Mouse (Mus musculus): Measurements from ENCODE around the gene Gm10053. TPM values are rescaled to one million over a fixed set of nuclear protein-coding genes. Genes with fewer than 3 reads are reported as not detected.
"Not testable (repeated sequence)": the region's sequence is repeated elsewhere in the genome, so short reads cannot be mapped to it uniquely, and the experiment has no call there.

Gene Gm10053
- polyA plus RNA-seq (2014; fragmentation: Nextera tagmentation; extraction: Ambion mirVana): 252 and 283 TPM in 2 replicates

- H3K4me3 ChIP-seq (replicated peaks; ENCODE audit: low read depth, low read length); DNase-seq; H3K36me3 ChIP-seq (ENCODE audit: control insufficient read depth, insufficient read depth, low read length); H3K9me3 ChIP-seq (ENCODE audit: control insufficient read depth, low read length); H3K27me3 ChIP-seq (ENCODE audit: control insufficient read depth, insufficient read depth, low read length); ATAC-seq (ENCODE audit: low FRiP score, low TSS enrichment); H3K9ac ChIP-seq (replicated peaks; ENCODE audit: low read length); H3K4me1 ChIP-seq (ENCODE audit: control insufficient read depth, insufficient read depth, low read length); H3K27ac ChIP-seq (replicated peaks; ENCODE audit: low read depth, low read length); H3K4me2 ChIP-seq (ENCODE audit: low read length): not testable (repeated sequence)
- 85% methylated on average over 23 of the region's 26 CpGs for WGBS
Observed at GRCm38 (mm10) chr19:24875129-24875870, at the start of gene Gm10053. Gene Gm10053 (plus strand): TSS chr19:24875686.

GRCm38 (mm10) chr19:24842080-24842479 is 33.4 kb upstream of the Gm10053 start:
- Histone ChIP-seq H3K4me2 (ENCODE audit: low read length) (no peak overlapping the region), H3K27ac (replicated peaks; ENCODE audit: low read depth, low read length) (no peak overlapping the region), H3K27me3 (ENCODE audit: control insufficient read depth, insufficient read depth, low read length) (no peaks in the 10 kb centered on the region), H3K36me3 (ENCODE audit: control insufficient read depth, insufficient read depth, low read length) (no peaks in the 10 kb centered on the region), H3K9ac (replicated peaks; ENCODE audit: low read length) (no peak overlapping the region), H3K9me3 (ENCODE audit: control insufficient read depth, low read length) (no peaks in the 10 kb centered on the region), H3K4me3 (replicated peaks; ENCODE audit: low read depth, low read length) (no peak overlapping the region), H3K4me1 (ENCODE audit: control insufficient read depth, insufficient read depth, low read length) (peaks cover 5% of the 10 kb centered on the region; the same call in 1 of the 2 replicates)
- 92% methylated on average over 3 of the region's 3 CpGs for WGBS
- ATAC-seq (ENCODE audit: low FRiP score, low TSS enrichment): no peak
- no peak for DNase-seq

- Histone ChIP-seq H3K4me3 (replicated peaks; ENCODE audit: low read depth, low read length) (no peak overlapping the region), H3K4me1 (ENCODE audit: control insufficient read depth, insufficient read depth, low read length) (peaks cover 5% of the 10 kb centered on the region; the same call in 1 of the 2 replicates), H3K36me3 (ENCODE audit: control insufficient read depth, insufficient read depth, low read length) (no peaks in the 10 kb centered on the region), H3K9me3 (ENCODE audit: control insufficient read depth, low read length) (no peaks in the 10 kb centered on the region), H3K9ac (replicated peaks; ENCODE audit: low read length) (no peak overlapping the region), H3K4me2 (ENCODE audit: low read length) (no peak overlapping the region), H3K27me3 (ENCODE audit: control insufficient read depth, insufficient read depth, low read length) (no peaks in the 10 kb centered on the region), H3K27ac (replicated peaks; ENCODE audit: low read depth, low read length) (no peak overlapping the region)
- DNase-seq: peak; percentile 50
- WGBS: 54% methylated on average over 7 of the region's 7 CpGs
- ATAC-seq (ENCODE audit: low FRiP score, low TSS enrichment): no peak
Observed at GRCm38 (mm10) chr19:24845007-24845546, 30.4 kb upstream of the Gm10053 start.

- WGBS: 54% methylated on average over 7 of the region's 7 CpGs
Observed at GRCm38 (mm10) chr19:24848345-24848744, 27.1 kb upstream of the Gm10053 start.

GRCm38 (mm10) chr19:24848844-24849243 is 26.6 kb upstream of the Gm10053 start:
- peaks cover 13% of the 10 kb centered on the region; the same call in 1 of the 2 replicates for H3K4me1 ChIP-seq (ENCODE audit: control insufficient read depth, insufficient read depth, low read length)
- no peaks in the 10 kb centered on the region for H3K36me3 ChIP-seq (ENCODE audit: control insufficient read depth, insufficient read depth, low read length)
- H3K4me3 ChIP-seq (replicated peaks; ENCODE audit: low read depth, low read length): no peak overlapping the region
- no peaks in the 10 kb centered on the region for H3K27me3 ChIP-seq (ENCODE audit: control insufficient read depth, insufficient read depth, low read length)
- no peak overlapping the region for H3K4me2 ChIP-seq (ENCODE audit: low read length)
- H3K27ac ChIP-seq (replicated peaks; ENCODE audit: low read depth, low read length): no peak overlapping the region
- no peak for DNase-seq
- WGBS: 84% methylated on average over 2 of the region's 2 CpGs
- ATAC-seq (ENCODE audit: low FRiP score, low TSS enrichment): no peak
- no peaks in the 10 kb centered on the region for H3K9me3 ChIP-seq (ENCODE audit: control insufficient read depth, low read length)
- no peak overlapping the region for H3K9ac ChIP-seq (replicated peaks; ENCODE audit: low read length)

More at GRCm38 (mm10) chr19:24848345-24848744, 27.1 kb upstream of the Gm10053 start:
- Histone ChIP-seq H3K4me2 (ENCODE audit: low read length) (no peak overlapping the region), H3K4me1 (ENCODE audit: control insufficient read depth, insufficient read depth, low read length) (peaks cover 13% of the 10 kb centered on the region; the same call in 1 of the 2 replicates), H3K4me3 (replicated peaks; ENCODE audit: low read depth, low read length) (no peak overlapping the region), H3K9ac (replicated peaks; ENCODE audit: low read length) (no peak overlapping the region), H3K9me3 (ENCODE audit: control insufficient read depth, low read length) (no peaks in the 10 kb centered on the region), H3K27me3 (ENCODE audit: control insufficient read depth, insufficient read depth, low read length) (no peaks in the 10 kb centered on the region), H3K36me3 (ENCODE audit: control insufficient read depth, insufficient read depth, low read length) (no peaks in the 10 kb centered on the region), H3K27ac (replicated peaks; ENCODE audit: low read depth, low read length) (no peak overlapping the region)
- ATAC-seq (ENCODE audit: low FRiP score, low TSS enrichment) (no peak), DNase-seq (no peak)

GRCm38 (mm10) chr19:24851456-24852315 is 23.8 kb upstream of the Gm10053 start:
- Histone ChIP-seq H3K27ac (replicated peaks; ENCODE audit: low read depth, low read length) (no peak overlapping the region), H3K9ac (replicated peaks; ENCODE audit: low read length) (no peak overlapping the region; the same call in 1 of the 2 replicates), H3K4me2 (ENCODE audit: low read length) (peak overlapping the region; percentile 34), H3K36me3 (ENCODE audit: control insufficient read depth, insufficient read depth, low read length) (no peaks in the 10 kb centered on the region), H3K4me3 (replicated peaks; ENCODE audit: low read depth, low read length) (0 out of 2 replicates have a peak overlapping the region, but pooled peaks have one; percentile 5), H3K9me3 (ENCODE audit: control insufficient read depth, low read length) (no peaks in the 10 kb centered on the region), H3K27me3 (ENCODE audit: control insufficient read depth, insufficient read depth, low read length) (no peaks in the 10 kb centered on the region), H3K4me1 (ENCODE audit: control insufficient read depth, insufficient read depth, low read length) (peaks cover 9% of the 10 kb centered on the region; the same call in 1 of the 2 replicates)
- ATAC-seq (ENCODE audit: low FRiP score, low TSS enrichment): no peak
- 51% methylated on average over 21 of the region's 21 CpGs for WGBS
- DNase-seq: peak; percentile 85

- 21% methylated on average over 13 of the region's 13 CpGs for WGBS
- Histone ChIP-seq H3K9ac (replicated peaks; ENCODE audit: low read length) (peak overlapping the region; percentile 39; the same call in 1 of the 2 replicates), H3K27me3 (ENCODE audit: control insufficient read depth, insufficient read depth, low read length) (peaks cover 27% of the 10 kb centered on the region), H3K9me3 (ENCODE audit: control insufficient read depth, low read length) (no peaks in the 10 kb centered on the region), H3K4me1 (ENCODE audit: control insufficient read depth, insufficient read depth, low read length) (peaks cover 6% of the 10 kb centered on the region), H3K36me3 (ENCODE audit: control insufficient read depth, insufficient read depth, low read length) (no peaks in the 10 kb centered on the region), H3K4me3 (replicated peaks; ENCODE audit: low read depth, low read length) (peak overlapping the region; percentile 34), H3K27ac (replicated peaks; ENCODE audit: low read depth, low read length) (no peak overlapping the region), H3K4me2 (ENCODE audit: low read length) (peak overlapping the region; percentile 67)
- ATAC-seq (ENCODE audit: low FRiP score, low TSS enrichment) (no peak), DNase-seq (no peak)
Observed at GRCm38 (mm10) chr19:24861276-24861611, 14.2 kb upstream of the Gm10053 start.

GRCm38 (mm10) chr19:24861612-24862451 is 13.7 kb upstream of the Gm10053 start, which contains the start of gene Pgm5:
Gene Pgm5 (minus strand): TSS chr19:24861855.
- H3K36me3 ChIP-seq (ENCODE audit: control insufficient read depth, insufficient read depth, low read length): no peaks in the 10 kb centered on the region
- peak within 1 kb of the TSS; percentile 39; the same call in 1 of the 2 replicates for H3K9ac ChIP-seq (replicated peaks; ENCODE audit: low read length)
- H3K27me3 ChIP-seq (ENCODE audit: control insufficient read depth, insufficient read depth, low read length): peaks cover 27% of the 10 kb centered on the region
- ATAC-seq (ENCODE audit: low FRiP score, low TSS enrichment) (no peak), DNase-seq (peak; percentile 41)
- H3K4me1 ChIP-seq (ENCODE audit: control insufficient read depth, insufficient read depth, low read length): peaks cover 6% of the 10 kb centered on the region
- H3K4me3 ChIP-seq (replicated peaks; ENCODE audit: low read depth, low read length): peak within 1 kb of the TSS; percentile 34
- H3K4me2 ChIP-seq (ENCODE audit: low read length): peak within 1 kb of the TSS; percentile 67
- H3K9me3 ChIP-seq (ENCODE audit: control insufficient read depth, low read length): no peaks in the 10 kb centered on the region
- no peak within 1 kb of the TSS for H3K27ac ChIP-seq (replicated peaks; ENCODE audit: low read depth, low read length)
- WGBS: under 1% methylated on average over 39 of the region's 39 CpGs
